Mouse (Mus musculus): ENCODE measurements around the gene Lig1. TPM values are rescaled to one million over a fixed set of nuclear protein-coding genes. Genes with fewer than 3 reads are reported as not detected.

Gene Lig1
- polyA plus RNA-seq, 1 experiment from 2014 or later, result 77.6 TPM

Other genes starting within 250 kb of the Lig1 start
- gene Chmp2a, start 242.5 kb upstream of the Lig1 start, polyA plus RNA-seq (2015; fragmentation: Nextera tagmentation; extraction: Ambion mirVana), result 199 and 202 TPM in 2 replicates
- gene Ube2m, start 239.0 kb upstream of the Lig1 start, polyA plus RNA-seq (2015; fragmentation: Nextera tagmentation; extraction: Ambion mirVana), result 19.5 and 25.0 TPM in 2 replicates
- 1.4 and 1.8 TPM in 2 replicates for gene Mzf1, start 222.5 kb upstream of the Lig1 start, polyA plus RNA-seq (2015; fragmentation: Nextera tagmentation; extraction: Ambion mirVana)
- gene Vmn1r85, start 182.1 kb upstream of the Lig1 start, polyA plus RNA-seq (2015; fragmentation: Nextera tagmentation; extraction: Ambion mirVana), result not detected in 2 replicates
- gene Vmn1r86, start 157.4 kb upstream of the Lig1 start, polyA plus RNA-seq (2015; fragmentation: Nextera tagmentation; extraction: Ambion mirVana), result not detected in 2 replicates
- not detected in 2 replicates for gene Vmn1r87, start 137.1 kb upstream of the Lig1 start, polyA plus RNA-seq (2015; fragmentation: Nextera tagmentation; extraction: Ambion mirVana)
- gene Vmn1r88, start 117.7 kb upstream of the Lig1 start, polyA plus RNA-seq (2015; fragmentation: Nextera tagmentation; extraction: Ambion mirVana), result not detected in 2 replicates
- gene Vmn1r89, start 64.3 kb upstream of the Lig1 start, polyA plus RNA-seq (2015; fragmentation: Nextera tagmentation; extraction: Ambion mirVana), result not detected in 2 replicates
- gene Zswim9, start 1.4 kb downstream of the Lig1 start, polyA plus RNA-seq (2015; fragmentation: Nextera tagmentation; extraction: Ambion mirVana), result 5.2 and 5.3 TPM in 2 replicates
- gene Pla2g4c, start 47.4 kb downstream of the Lig1 start, polyA plus RNA-seq (2015; fragmentation: Nextera tagmentation; extraction: Ambion mirVana), result 0.57 and 0.71 TPM in 2 replicates
- not detected in 2 replicates for gene Cabp5, start 120.8 kb downstream of the Lig1 start, polyA plus RNA-seq (2015; fragmentation: Nextera tagmentation; extraction: Ambion mirVana)
- not detected in 2 replicates for gene Bsph1, start 173.6 kb downstream of the Lig1 start, polyA plus RNA-seq (2015; fragmentation: Nextera tagmentation; extraction: Ambion mirVana)